Mouse (Mus musculus) left cerebral cortex, postnatal 14 days (tissue): ENCODE measurements at regions not wholly inside any gene's neighbourhood (a gene's known extent, or its start where the extent isn't known, plus 50 kb on each side); places are given as distances from the start of the nearest gene placed in this dataset.

ENCODE experiments used
- DNase-seq, 2 experiments: peaks; one replicate each; pipeline ENCODE4 v3.0.0; 2021 to 2022; ENCODE audit warnings: low spot score in 2 of 2, mixed read lengths in 1 of 2
- intact Hi-C: fragments of 180-260 bp; cut with DNase I; formaldehyde crosslinking; loops from one replicate; pipeline ENCODE4 v1.15.1; 2025

DNA sequence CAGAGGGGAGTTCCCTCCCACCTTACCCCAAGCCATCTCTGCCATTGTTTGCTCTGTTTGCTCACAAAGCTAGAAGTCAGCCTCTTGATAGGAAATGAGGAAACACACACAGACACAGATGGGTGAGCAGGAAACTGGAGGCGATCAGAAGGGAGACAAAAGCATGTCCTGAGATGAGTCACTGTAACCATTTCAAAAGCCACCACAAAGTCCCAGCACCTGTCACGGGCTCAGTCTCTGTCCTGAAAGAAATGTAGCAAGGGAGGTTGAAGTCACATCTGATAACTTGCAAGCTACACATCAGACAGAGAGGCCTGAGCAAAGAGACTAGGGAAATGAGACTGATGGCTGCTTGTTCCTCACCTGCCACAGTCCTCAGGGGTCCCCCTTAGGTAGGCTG, 89.6 kb upstream of the Egln3 start:
- DNase-seq: no peak
- intact Hi-C loops: no loop called here

DNA sequence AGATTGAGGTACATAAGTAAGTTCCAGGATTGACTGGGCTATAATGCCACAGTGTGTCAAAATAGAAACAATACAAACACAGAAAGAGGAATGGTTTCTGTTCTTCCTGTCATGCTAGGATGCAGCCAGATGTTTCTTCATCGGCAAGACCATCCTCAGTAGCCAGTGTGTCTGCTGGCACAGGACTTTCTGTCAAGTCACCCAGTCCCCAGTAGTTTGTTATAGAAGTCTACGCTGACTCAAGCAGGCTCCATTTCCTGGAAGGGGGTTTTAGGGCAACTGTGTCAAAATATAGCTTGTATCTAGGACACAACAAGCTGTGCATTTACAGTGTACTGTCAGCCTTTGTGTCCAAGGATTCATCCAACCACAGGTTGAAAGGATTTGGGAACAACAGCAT, 86.7 kb upstream of the Egln3 start:
- DNase-seq: no peak
- intact Hi-C loops: no loop called here

DNA sequence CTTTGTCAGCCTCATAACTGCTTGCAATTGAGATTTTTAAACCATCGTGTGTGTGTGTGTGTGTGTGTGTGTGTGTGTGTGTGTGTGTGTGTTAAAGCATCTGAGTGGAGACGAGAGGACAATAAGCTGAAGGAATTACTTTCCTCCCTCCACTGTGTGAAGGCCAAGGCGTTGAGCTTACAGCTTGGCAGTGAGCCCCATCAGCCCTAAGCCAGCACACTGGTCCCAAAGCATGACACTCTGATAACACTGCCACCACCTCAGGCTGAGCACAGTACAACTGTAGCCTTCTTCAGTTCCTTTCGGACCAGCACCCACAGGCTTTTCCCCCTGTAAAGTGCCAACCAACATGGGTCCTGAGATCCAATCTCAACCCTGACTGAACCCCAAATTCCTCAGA, 85.1 kb upstream of the Egln3 start:
- DNase-seq: no peak
- intact Hi-C loops: no loop called here

DNA sequence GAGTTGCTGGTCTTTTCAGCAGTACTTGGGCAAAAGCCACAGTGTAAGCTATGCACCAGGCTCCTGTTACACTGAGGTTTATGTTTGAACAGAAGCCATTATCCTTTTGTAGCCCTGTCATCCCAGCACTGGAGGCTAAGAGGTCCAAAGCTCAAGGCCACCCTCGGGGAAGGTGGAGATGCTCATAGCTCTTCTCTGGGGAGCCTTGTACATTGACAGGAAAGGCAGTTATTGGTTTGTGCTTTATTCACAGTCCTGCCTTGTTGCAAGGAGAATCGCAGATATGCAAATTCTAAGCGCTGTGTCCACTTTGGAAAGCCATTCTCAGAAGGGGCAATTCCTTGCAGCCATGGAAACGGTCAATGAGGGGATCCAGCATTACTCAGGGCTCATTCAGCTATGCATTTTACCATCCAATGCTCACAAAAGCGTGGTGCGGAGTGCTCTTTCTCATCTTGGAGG, 84.4 kb upstream of the Egln3 start:
- no peak for DNase-seq
- intact Hi-C loops: no loop called here

DNA sequence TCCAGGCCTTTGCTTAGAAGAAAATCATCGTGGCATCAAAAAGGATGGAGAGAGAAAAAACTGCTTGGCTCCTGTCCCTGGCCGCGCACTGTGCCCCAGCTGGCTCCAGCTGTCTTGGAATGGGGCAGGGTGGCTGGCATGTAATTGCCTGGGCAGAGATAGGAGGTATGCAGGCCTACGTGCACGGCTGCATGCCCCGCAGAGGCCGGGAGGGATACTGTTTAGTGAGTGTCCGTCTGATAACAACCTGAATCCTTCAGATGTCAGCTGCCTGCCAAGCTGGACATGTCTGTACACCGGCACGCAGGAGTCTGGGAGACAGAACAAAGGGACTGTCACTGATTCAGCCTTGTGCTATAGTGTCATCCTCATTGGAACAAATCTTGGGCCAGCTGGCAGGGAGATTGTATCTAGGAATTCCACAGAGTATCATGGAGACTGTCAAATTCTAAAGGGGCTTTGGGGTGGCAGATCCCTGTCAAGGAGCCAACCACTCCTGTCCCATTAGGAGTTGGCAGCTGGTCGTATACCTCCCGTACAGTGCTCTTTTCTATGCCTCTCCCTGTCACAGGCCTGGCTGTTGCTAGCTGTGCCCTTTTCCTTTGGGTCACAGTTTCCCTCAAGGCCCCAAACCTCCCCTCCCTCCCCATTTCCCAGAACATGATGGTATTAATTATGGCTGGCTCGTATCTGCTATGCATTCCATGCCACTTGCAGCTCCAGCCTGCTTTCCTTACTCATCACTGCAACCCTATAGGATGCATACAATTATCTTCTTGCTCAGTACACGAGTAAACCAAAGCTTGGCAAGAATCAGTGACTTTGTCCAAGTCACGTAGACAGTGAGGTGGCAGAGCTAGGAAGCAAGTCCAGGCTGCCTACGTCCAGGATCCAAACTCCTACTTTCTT, 83.5 kb upstream of the Egln3 start:
- intact Hi-C loops: no loop called here
- peak in 1 of 2 experiments; percentile 16 for DNase-seq

DNA sequence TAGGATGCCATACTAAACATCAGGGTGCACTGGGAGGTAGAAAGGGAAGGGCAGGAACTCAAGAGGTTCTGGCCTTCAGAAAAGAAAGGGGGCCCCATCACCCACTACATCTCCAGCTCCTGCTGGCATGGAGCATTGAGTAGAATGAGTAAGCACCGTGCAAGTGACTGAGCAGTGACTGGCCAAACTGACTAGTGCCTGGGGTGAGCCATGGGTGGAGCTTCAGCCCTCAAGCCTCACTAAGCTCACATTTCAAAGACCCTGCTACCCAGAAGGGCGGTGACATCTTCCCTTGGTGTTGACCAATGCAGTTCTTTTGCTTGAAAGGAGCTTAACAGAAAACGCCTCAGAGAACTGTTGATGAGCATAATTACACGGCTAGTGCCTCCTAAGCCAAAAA, 80.0 kb upstream of the Egln3 start:
- intact Hi-C loops: no loop called here
- no peak for DNase-seq

DNA sequence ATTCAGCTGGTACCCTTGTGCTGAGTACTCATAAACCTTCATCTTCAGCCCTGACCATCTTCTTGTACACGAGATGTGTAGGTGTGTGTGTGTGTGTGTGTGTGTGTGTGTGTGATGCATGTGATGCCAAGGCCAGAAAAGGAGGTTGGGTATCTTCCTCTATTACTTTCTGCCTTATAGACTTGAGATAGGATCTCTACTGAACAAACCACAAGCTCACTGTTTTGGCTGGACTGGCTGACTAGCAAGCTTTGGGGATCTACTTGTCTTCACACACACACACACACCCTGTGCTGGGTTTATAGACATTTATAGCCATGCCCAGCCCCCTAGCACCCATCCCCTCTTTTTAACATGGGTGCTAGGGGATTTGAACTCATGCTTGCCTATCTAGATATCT, 79.4 kb upstream of the Egln3 start:
- DNase-seq: no peak
- intact Hi-C loops: no loop called here

DNA sequence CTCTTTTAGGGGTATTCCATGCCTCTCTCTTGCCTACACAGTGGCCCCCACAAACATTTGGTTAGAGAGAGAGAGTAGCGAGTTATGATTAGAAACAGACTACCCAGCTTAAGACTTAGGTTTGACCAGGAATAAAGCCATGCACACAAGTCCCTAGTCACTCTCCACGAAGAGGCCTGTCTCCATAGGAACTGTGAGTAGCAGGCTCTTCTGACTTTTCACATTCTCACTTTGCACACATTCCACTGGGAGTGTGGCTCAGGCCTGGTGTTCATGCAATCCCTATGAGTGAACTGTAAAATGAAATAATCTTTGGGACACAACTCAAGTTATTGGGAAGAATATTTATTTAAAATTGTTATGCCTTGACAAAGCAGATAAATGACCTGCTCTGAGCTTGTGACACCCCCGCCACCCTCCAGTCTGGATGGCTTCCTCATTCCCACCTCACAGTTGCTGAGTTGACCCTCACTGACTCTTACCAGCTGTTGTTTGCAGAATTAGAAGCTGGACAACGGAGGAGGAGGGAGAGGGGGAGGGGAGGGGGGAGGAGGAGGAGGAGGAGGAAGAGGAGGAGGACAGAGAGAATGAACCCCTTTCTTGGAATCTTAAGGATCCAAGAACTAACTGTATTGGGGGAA, 78.7 kb upstream of the Egln3 start:
- no peak for DNase-seq
- intact Hi-C loops: no loop called here

DNA sequence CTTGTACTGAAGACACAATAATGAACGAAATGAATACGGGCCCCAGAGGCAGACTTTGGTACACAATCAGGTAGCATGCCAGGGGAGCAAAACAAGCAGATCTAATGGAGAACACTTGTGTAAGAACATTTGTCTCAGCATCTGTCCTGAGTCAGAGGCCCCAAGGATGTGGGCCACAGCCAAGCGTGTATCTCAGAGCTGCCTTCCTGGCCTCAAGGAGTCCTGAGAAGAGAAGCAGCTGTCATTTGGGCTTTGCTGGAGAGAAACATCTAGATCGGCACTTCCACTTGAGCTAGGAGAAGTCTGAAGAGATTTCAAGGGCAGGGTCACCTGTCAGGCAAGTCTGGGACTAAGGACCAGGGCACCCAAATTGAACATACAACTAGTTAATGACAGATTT, 76.8 kb upstream of the Egln3 start:
- intact Hi-C loops: no loop called here

DNA sequence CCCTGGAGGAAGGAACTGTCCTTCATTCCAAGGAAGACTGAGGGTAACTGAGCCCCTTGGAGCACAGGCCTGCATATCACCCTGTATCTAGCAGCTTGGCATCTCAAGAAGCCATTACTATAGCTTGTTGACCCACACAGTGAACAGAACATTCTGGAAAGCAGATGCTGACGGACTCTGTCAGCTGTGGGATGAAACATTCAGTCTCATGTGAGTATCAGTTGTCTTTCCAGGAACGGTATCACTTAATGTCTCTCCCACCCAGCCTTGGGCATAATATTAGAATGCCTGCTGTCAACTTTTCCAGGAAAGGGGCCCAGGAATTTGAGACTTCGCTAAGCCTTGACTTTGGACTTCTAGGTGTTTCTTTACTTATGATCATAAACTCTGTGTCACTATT, 76.3 kb upstream of the Egln3 start:
- DNase-seq: no peak
- intact Hi-C loops: no loop called here

More for the DNA sequence above, 76.8 kb upstream of the Egln3 start:
- no peak for DNase-seq

DNA sequence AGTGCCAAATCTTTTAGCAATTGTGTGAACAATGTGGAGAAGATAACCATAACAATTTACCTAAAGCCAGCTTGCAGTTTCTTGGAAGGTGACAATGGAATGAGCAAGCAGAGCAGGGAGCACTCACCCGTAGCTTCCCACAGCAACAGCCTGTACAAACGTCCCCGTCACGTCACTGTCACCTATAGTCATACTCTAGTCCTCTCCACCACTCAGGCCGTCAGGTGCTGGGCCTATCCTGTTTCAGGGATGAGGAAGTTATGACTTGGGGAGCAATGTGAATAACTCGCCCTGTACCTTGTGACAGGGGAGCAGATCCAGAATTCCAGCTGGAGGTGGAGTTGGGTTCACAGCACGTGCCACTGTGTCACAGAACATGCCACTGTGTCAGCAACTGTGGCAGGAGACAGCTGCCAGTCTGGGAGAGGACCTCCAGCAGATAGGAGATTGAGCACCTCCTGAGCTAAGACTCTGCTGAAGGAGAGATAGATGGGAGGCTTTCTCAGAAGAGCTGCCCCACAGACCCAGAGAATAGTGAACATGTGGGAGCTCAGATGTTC, 73.4 kb upstream of the Egln3 start:
- intact Hi-C loops: no loop called here
- DNase-seq: no peak

DNA sequence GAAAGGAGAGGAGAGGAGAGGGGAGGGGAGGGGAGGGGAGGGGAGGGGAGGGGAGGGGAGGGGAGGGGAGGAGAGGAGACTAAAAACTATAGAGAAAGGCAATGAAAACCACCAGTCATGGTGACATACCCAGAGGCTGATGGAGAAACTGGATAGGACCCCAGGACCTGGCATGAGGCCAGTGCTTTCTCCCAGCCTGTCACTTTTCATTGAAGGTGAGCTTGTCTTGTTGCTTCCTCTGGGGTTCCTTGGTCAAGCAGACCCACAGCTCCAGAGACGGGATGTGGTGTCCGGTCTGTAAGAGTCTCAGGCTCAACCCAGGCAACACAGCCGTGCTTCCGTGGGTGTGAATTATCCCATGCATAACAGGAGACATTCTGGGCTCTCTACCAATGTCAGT, 69.8 kb upstream of the Egln3 start:
- intact Hi-C loops: no loop called here
- no peak for DNase-seq

DNA sequence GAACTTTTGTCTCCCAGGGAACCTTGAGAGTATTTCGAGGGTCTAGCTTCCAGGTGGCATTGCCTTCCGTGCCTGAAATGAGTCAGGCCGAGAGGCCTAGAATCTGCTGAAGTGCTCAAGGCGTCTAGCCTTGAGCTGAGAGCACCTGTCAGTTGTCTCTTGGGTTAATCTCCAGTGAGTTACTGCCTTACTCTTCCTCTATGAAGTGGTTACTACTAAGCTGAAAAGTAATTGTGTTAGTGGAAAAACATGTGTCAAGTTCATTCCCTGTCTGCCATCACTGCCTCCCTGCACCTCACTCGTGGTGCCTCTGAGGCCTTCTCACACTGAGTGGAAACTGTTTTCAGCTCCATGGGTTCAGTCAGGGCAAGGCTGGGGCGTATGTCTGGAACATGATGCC, 69.0 kb upstream of the Egln3 start:
- no peak for DNase-seq
- intact Hi-C loops: no loop called here

DNA sequence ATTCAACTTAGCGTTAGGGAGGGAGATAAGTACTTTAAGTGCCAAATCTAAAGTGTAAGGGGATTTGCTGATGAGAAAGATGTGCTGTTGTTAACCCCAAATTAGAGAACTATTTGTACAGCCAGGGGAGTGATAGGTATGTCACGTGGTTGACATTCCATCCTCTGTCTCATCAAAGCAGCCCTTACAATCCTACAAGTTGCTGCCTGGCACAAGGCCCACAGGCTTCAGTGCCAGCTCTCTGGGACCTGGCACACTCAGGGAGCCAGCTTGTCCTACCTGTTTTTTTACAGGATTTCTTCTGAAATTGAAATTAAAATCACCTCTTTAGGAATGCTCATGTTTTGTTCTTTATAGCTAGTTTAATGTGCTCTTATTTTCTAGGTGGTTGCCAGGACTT, 68.6 kb upstream of the Egln3 start:
- intact Hi-C loops: no loop called here
- no peak for DNase-seq

DNA sequence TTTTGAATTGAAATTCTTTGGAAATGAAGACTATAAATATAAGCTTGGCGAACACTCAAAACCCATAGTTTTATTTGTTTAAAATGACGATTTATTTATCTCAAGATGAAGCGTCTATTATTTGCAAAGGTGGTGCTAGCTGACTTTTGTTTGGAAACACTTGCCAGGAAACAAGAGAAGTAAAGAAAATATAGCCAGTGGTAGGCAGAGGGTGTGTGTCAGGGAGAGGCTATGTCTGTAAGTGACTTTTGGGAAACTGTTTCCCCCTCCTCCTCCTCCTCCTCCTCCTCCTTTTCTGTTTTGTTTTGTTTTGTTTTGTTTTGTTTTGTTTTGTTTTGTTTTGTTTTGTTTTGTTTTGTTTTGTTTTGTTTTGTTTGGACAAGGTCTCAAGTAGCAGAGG, 62.2 kb upstream of the Egln3 start:
- intact Hi-C loops: no loop called here
- DNase-seq: no peak

DNA sequence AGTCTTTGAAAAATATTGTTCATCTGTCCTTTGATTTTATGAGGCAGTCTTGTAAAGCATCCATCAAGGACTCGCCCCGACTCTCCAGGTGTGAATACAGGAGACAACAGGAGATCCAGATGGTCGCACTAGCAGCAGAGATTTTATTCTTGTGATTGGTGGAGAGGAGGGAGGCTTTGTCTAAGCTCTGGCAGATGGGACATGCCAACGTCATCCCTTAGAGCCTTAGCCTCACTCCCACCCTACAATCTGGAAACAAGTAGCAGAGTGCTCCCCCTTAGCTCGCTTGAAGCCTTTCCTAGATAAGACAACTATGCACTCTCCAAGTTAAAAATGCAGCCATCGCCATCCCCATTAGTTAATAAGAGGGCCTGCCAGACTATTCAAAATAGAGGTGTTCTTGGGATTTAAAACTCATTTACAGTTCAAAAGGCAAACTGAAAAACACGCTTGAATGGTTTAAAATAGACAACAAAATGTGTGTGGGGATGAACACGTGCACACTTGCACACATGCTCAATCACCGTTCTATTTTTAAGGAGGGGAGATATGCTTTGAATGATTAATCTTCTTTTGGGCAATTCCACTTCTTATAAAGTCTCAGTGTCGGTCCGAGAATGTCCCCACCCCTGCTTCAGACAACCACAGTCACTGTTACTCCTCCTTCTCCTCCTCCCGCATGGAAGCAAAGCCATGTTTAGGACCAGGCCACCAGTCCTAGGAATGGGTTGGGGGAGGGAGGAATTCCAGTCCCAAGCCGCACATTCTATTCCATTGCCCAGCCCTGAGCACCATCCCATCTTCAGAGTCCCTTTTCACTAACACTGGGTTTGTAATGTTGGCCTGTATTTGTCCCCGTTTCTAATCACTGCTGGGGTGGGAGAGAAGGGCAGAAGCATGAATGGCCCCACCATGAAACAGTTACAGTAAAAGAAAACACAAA, 61.5 kb upstream of the Egln3 start:
- DNase-seq: peak; percentile 11 to 37
- intact Hi-C loops: no loop called here

DNA sequence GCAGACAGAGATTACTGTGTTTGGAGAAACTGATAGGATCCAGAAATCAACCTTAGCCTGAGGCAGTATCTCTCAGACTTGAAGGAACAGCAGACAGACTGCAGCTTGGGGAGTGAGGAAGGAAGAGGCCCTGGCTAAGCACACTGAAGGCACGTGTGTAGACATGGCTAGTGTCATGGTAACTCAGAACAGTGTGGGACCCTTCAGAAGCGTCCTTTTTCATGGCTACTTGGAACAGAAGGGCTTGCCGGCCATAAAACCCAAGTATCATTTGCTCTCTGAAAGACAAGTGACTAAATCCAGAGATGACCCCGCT, 60.7 kb upstream of the Egln3 start:
- DNase-seq: no peak
- intact Hi-C loops: no loop called here

DNA sequence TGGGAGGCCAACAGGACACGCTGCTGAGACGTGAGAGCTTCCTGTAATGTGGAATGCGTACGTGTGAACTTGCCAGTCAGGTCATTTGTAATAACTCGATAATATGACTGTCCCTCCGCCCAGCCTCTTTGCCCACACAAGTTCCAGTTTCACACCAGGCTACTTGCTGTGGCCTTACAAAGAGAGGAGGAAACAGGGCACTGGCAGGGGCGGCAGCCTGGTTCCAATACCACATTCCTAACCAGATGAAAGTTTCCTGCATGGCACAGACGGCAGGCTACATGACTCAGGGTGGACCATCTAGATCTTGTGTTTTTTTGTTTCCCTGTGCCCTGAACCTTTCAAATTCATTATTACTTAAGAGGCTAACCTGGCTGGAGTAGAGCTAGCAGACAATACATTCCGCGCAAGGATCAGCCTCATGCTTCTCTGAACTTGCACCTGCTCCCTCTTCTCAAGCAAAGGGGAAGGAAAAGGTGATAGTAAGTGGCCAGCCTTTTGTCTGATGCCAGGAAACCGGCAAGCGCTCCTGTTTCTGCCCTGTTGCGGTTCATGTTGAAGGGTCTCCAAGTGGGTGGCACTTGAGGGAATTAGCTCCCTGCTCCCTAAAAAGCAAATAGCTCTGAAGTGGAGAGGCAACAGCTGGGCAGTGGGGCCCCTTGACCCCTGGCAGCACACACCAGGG, 60.2 kb upstream of the Egln3 start:
- intact Hi-C loops: no loop called here
- no peak for DNase-seq

DNA sequence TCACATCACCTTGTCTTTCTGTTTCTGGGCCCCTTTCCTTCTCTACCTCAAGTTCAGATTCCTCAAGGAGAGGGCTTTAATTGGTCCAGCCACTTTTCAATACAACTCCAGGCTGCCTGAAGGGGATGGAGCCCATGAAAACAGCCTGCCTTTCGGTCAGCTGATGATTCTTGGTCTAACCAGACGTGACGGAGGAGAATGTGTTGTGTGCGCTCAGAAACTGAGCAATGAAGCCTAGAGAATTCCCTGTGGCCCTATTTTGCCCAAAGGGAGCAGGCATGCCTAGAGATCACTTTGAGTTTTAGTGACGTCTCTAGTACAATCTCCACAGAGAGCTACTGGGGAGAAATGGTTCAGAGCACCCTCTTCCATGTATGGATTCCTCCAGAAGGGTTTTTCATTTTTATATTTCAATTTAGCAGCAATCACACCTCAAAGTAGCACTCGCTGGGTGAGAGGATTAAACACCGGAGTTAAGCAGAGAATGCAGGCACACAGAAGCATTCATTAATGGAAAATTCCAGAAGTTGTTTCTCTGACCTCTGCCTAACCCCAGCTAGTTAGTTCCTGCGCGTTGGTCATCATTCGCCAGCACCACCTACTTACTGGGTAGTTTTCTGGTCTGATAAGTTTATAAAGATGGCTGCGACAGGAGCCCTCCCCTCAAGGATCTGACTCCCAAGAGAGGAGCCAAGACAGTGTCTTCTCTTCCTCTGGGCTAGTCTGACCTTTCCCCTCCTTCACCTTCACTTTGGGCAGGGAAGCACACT, 58.8 kb upstream of the Egln3 start:
- intact Hi-C loops: no loop called here
- no peak for DNase-seq
